Mouse (Mus musculus) cerebellum, adult 9-10 months (tissue): ENCODE results near the gene Olfr284.

ENCODE experiments used
- DNase-seq: peaks from one replicate; pipeline ENCODE4 v3.0.0; 2022

The Olfr284 gene

GRCm38 (mm10) chr15:98340887-98341286 is at the start of gene Olfr284:
Olfr284 (minus strand) TSS chr15:98340987.
- DNase-seq: no peak

- DNase-seq: peak; percentile 50
Observed at GRCm38 (mm10) chr15:98389796-98390195, 49.0 kb upstream of the Olfr284 start.

- no peak for DNase-seq
Observed at GRCm38 (mm10) chr15:98387621-98388020, 46.8 kb upstream of the Olfr284 start.

GRCm38 (mm10) chr15:98380846-98381245 is 40.1 kb upstream of the Olfr284 start, which contains the start of gene Olfr283:
Olfr283 (minus strand) TSS chr15:98380946.
- no peak for DNase-seq

- DNase-seq: no peak
Observed at GRCm38 (mm10) chr15:98378209-98378608, 37.4 kb upstream of the Olfr284 start.

GRCm38 (mm10) chr15:98317177-98317724 is 23.5 kb downstream of the Olfr284 start, which contains the start of gene Olfr285:
Olfr285 (minus strand) TSS chr15:98317353.
- DNase-seq: no peak

- no peak for DNase-seq
Observed at GRCm38 (mm10) chr15:98315703-98316102, 25.1 kb downstream of the Olfr284 start.

- peak; percentile 43 for DNase-seq
Observed at GRCm38 (mm10) chr15:98295628-98296551, 44.9 kb downstream of the Olfr284 start, which contains the start of gene Zfp641. Zfp641 (minus strand) TSS chr15:98296161.

GRCm38 (mm10) chr15:98293651-98294050 is 47.1 kb downstream of the Olfr284 start:
- DNase-seq: no peak
